Mouse (Mus musculus) bone marrow, adult 2 months (tissue): ENCODE measurements around the gene Abhd16b.

ENCODE experiments used
- CTCF ChIP-seq: fragments of 200-500 bp; IDR thresholded peaks from 2 replicates; pipeline ENCODE4 v1.5.1; 2011; ENCODE audit warnings: low read length, control low read depth; ENCODE audit not compliant: control insufficient read depth, insufficient read depth
- POLR2A ChIP-seq: fragments of 200-500 bp; IDR thresholded peaks from 2 replicates; pipeline ENCODE4 v1.6.1; 2011; ENCODE audit warnings: low read depth, mild to moderate bottlenecking, control low read depth, low read length, borderline replicate concordance; ENCODE audit not compliant: control insufficient read depth

DNA sequence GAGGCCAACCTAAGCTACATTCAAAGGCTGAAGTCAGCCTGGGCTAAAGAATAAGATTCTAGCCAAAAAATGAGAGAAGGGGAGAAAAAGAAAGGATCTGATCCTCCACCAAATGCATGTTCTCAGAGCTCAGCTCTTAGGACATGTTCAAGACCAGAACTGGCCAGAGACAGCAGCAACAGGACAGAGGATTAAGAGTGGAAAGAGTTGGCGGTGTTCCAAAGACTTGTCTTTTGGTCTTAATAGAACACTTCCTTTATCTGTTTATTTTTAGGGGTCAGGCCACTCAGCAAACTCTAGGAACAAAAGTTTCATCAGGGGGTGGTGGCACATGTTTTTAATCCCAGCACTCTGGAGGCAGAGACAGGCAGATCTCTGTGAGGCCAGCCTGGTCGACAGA lies 37.1 kb upstream of the Abhd16b start:
- TF ChIP-seq CTCF (no peak), POLR2A (no peak)
